Mouse (Mus musculus): ENCODE data around the gene Brd4. TPM values are rescaled to one million over a fixed set of nuclear protein-coding genes. Genes with fewer than 3 reads are reported as not detected.

Brd4 gene
- polyA plus RNA-seq, 2 experiments from 2014 or later, result 60.5 to 81.2 TPM

- ATAC-seq, result no peak
Measured at GRCm38 (mm10) chr17:32280575-32280974, 3.9 kb downstream of the Brd4 start.

- no peak for ATAC-seq
Measured at GRCm38 (mm10) chr17:32277201-32277600, 7.3 kb downstream of the Brd4 start.

- ATAC-seq, result no peak
Measured at GRCm38 (mm10) chr17:32275568-32275967, 9.0 kb downstream of the Brd4 start.

- no peak for ATAC-seq
Measured at GRCm38 (mm10) chr17:32269151-32269550, 15.4 kb downstream of the Brd4 start.

GRCm38 (mm10) chr17:32268540-32268960, 16.0 kb downstream of the Brd4 start:
- no peak for ATAC-seq

GRCm38 (mm10) chr17:32268096-32268495, 16.4 kb downstream of the Brd4 start:
- ATAC-seq, result no peak

- no peak for ATAC-seq
Measured at GRCm38 (mm10) chr17:32267617-32268016, 16.9 kb downstream of the Brd4 start.

- ATAC-seq, result no peak
Measured at GRCm38 (mm10) chr17:32263672-32264071, 20.9 kb downstream of the Brd4 start.

GRCm38 (mm10) chr17:32262831-32263559, 21.5 kb downstream of the Brd4 start:
- no peak for ATAC-seq

GRCm38 (mm10) chr17:32258869-32259268, 25.7 kb downstream of the Brd4 start:
- no peak for ATAC-seq

- no peak for ATAC-seq
Measured at GRCm38 (mm10) chr17:32257944-32258343, 26.6 kb downstream of the Brd4 start.

GRCm38 (mm10) chr17:32257452-32257851, 27.1 kb downstream of the Brd4 start:
- ATAC-seq, result no peak

GRCm38 (mm10) chr17:32256896-32257295, 27.6 kb downstream of the Brd4 start:
- ATAC-seq, result no peak

GRCm38 (mm10) chr17:32253261-32253660, 31.3 kb downstream of the Brd4 start:
- ATAC-seq, result no peak

GRCm38 (mm10) chr17:32251827-32252470, 32.6 kb downstream of the Brd4 start:
- ATAC-seq, result no peak

GRCm38 (mm10) chr17:32250066-32250465, 34.5 kb downstream of the Brd4 start:
- ATAC-seq, result no peak

GRCm38 (mm10) chr17:32248192-32248591, 36.3 kb downstream of the Brd4 start:
- no peak for ATAC-seq

GRCm38 (mm10) chr17:32247616-32248015, 36.9 kb downstream of the Brd4 start:
- ATAC-seq, result no peak

GRCm38 (mm10) chr17:32246117-32246516, 38.4 kb downstream of the Brd4 start:
- peak; percentile 47 for ATAC-seq

GRCm38 (mm10) chr17:32240881-32241531, 43.5 kb downstream of the Brd4 start:
- ATAC-seq, result peak; percentile 63

- no peak for ATAC-seq
Measured at GRCm38 (mm10) chr17:32238589-32238988, 45.9 kb downstream of the Brd4 start.

- no peak for ATAC-seq
Measured at GRCm38 (mm10) chr17:32235534-32236191, 48.9 kb downstream of the Brd4 start.

GRCm38 (mm10) chr17:32233174-32233573, 51.3 kb downstream of the Brd4 start:
- ATAC-seq, result no peak
